Mouse (Mus musculus) urinary bladder, postnatal 4 days (tissue): ENCODE data around the gene P2rx6.
"Not testable (repeated sequence)": the region's sequence is repeated elsewhere in the genome, so short reads cannot be mapped to it uniquely, and the experiment has no call there.

Experiments used
- DNase-seq, 2 experiments: peaks; one replicate each; pipeline ENCODE4 v3.0.0; 2021 to 2022; ENCODE audit warnings: low spot score in 2 of 2

P2rx6 gene

GRCm38 (mm10) chr16:17561128-17561750, 446 bp upstream of the P2rx6 start, which contains the start of gene Lrrc74b:
TSS of gene Lrrc74b (minus strand) at chr16:17561247.
- peak; percentile 68 to 82 for DNase-seq

DNA sequence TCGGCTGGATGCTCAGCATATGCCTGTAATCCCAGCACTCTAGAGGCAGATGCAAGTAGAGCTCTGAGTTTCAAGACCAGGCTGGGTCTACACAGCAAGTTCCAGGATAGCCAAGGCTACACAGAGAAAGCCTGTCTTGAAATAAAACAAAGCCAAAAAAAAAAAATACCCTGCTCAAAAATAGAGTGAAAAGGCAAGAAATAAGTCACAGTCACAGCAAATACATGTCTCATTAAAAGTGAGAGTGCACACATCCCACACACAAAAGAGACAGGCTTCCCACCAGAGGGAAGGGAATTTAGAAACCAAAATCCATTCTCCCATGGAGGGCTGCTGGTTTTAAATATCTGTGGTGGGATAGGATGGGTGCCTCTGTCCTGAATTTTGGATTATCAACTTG, 1.9 kb downstream of the P2rx6 start:
- DNase-seq: no peak

GRCm38 (mm10) chr16:17564221-17564620, 2.5 kb downstream of the P2rx6 start:
- DNase-seq: no peak

DNA sequence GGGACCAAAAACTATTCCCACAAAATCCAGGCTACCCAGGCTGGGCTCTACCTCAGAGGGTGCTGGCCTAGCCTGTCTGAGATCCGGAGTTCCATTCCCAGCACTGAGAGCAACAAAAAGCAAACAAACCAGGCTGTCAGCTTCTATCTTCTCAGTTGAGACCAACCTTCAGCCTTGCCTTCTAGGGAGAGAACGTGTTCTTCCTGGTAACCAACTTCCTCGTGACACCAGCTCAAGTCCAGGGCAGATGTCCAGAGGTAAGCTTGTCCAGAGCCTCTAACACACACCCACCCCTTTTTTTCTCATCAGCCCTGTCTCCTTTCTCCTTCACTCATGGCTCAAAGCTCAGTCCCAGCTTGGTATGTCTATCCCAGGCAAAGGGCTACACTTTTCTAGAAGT, 3.1 kb downstream of the P2rx6 start:
- no peak for DNase-seq

DNA sequence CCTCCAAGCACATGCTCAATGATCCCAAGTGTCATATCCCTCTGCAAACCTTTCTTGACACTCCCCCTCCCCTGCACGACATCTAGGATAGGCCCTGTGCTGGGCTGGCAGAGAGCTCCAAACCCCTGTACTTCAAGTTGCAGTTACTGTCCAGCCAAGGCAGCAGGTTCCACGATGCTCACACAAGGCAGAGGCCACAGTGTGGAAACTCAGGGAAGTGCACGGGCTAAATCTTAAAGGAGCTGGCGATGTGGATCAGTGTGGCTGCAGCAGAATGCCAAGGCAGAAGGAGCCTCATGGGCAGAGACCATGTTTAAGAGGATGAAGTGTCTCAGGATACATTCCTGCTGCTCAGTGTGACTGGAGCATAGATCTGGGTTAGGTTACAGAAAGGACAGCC, 4.5 kb downstream of the P2rx6 start:
- no peak for DNase-seq

DNA sequence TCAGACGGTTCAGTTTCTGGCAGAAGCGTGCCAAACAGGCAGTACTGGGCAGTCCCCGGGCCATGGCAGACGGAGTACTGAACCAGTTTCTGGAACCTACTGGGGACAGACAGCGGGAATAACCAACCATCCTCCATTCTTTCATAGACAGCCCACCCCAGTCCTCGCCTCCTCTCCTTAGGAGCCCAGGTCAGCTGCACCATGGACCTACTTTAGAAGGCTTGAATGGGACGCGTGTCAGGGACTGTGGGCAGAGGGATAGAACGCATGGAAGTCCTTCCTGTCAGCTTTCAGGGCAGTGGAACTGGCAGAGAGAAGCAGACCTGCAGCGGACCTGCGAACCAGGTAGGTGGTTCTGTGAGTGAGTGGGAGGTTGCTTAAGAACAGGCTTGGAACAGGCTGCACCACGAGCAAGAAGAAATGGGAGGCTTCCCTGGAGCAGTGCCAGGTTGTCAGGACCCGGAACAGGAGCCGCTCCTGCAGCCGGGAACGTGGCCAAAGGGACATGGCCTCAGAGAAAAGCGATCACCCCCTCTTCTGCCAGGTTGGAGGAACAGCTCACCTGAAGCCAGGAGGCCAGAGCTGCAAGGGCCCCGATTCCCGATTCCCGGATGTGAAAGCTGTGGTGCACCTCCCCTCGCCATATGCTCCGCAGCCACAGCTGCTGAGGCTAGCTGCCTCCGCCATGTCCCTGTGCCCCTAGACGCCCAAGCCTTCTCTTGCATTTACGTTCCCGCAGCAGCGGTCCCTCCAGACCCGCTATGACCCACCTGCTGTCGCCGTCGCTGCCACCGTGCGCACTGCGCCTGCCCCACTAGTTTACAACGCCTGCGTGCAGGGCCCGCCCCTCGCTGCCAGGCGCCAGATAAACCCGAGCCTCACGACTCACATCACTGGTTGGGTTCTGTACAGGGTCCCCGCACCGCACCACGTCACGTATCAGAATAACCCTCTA, 14.5 kb downstream of the P2rx6 start:
- peak; percentile 60 to 84 for DNase-seq

DNA sequence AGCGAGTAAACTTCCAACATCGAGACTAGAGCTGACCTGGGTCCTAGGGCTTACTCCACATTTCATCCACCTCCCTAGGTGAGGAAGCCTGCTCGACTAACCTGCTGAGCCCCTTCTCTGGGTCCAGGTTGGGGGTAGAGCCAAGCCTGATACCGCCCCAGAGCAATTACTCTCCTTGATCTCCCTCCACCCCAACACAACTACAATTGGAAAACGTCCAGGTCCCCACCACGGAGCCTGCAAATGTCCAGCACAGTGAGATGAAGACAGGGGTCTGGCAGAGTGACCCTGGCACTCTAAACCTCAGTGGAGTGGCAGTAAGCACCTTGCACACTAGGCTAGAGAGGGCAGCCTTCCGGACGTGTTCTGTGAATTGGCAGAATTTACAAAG, 15.1 kb downstream of the P2rx6 start:
- no peak for DNase-seq

DNA sequence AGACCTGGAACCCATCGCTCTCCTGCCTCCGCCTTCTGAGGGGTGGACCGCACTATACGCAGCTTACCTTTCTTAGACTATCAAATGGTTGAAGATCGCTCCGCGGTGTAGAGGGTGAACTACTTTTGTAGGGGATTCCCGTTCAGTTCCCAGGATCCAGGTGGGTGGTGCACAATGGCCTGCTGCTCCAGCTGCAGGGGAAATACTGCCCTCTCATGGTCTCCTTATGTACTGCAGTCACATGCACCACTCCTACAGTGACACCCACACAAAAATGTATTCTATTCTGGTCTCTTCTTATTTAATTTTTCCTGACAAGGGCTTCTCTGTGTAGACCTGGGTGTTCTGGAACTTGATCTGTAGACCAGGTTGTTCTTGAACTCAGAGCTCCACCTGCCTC, 21.4 kb downstream of the P2rx6 start, which contains the start of gene Slc7a4:
Gene Slc7a4 (minus strand): TSS at position 151 of the 400 bp plus-strand sequence.
- no peak for DNase-seq

GRCm38 (mm10) chr16:17584555-17584954, 22.9 kb downstream of the P2rx6 start:
- no peak for DNase-seq

- DNase-seq: no peak
Observed at GRCm38 (mm10) chr16:17590731-17591130, 29.0 kb downstream of the P2rx6 start.

DNA sequence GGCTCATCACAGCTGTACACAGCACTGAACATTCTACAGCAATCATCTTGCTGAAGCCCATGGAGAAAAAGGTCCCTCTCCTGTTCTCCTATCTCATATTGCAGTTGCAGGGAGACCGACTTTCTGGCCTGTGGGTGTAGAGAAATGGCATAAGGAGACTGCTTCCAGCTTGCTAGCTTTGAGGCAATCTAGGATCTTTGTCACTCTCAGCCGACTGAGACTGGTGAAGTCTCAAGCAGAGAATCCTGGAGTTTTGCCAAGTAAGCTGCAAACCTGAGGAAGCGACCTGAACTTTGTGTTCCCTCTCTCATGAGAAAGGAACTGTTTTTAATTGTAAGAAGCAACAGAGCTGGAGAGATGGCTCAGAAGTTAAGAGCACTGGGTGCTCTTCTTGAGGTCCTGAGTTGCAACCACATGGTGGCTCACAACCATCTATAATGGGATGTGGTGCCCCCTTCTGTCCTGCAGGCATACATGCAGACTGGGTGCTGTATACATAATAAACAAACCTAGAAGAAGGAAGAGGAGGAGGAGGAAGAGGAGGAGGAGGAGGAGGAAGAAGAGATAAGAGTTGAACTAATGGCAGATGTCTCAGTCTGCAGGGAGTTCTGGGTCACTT, 39.4 kb downstream of the P2rx6 start:
- no peak for DNase-seq

DNA sequence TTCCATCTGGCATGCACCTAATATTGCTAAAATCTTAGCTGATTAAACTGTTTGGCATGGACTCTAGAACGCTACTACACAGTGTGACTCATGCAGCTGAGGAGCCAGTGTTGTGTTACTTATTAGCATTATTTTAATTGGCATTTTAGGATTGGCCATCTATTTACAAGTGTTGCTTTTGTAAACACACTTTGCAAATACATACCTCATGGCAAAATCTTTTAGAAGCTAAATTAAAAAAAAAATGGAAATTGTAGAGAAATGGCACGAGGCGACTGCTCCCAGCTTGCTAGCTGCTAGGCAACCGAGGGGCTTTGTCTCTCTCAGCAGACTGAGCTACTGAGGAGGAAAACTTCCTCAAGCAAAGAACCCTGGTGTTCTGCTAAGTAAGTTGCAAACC, 43.3 kb downstream of the P2rx6 start:
- DNase-seq: no peak

DNA sequence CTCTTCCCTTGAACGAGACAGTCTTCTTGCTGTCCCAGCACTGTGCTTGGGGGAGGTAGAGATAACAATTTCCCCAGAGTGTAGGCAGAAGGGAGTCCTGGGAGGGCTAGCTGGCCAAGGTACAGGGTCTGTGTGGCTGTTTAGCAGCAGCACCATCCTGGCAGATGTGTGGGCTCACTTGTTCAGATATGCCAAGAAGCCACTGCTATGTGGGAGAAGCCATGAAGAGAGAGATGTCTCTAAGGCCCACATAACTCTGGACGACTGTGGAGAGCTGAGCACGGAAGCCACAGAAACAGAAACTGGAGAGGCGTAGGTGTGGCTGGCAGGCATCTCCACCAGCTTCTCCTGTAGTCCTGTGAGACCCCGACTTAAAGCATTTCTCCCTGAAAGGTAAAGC, 44.0 kb downstream of the P2rx6 start:
- no peak for DNase-seq

DNA sequence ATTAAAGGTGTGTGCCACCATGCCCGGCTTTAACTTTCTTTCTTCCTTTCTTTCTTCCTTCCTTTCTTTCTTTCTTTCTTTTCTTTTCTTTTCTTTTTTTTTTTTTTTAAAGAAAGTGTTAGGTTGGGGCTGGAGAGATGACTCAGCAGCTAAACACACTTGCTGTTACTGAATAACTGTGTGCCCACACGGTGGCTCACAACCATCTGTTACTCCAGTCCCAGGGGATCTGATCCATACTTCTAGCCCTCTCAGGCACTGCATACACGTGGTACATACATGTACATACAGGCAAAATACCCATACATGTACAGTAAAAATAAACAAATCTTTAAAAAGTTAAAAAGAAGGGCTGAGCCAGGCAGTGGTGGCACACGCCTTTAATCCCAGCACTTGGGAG, 49.7 kb downstream of the P2rx6 start:
- no peak for DNase-seq

DNA sequence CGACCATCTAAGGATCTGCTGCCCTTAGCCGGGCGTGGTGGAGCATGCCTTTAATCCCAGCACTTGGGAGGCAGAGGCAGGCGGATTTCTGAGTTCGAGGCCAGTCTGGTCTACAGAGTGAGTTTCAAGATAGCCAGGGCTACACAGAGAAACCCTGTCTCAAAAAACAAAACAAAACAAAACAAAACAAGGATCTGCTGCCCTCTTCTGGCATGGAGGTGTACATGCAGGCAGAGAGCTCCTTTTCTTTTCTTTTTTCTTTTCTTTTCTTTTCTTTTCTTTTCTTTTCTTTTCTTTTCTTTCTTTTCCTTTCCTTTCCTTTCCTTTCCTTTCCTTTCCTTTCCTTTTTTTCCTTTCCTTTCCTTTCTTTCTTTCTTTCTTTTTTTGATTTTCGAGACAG, 53.1 kb downstream of the P2rx6 start:
- not testable (repeated sequence) for DNase-seq

- no peak for DNase-seq
Observed at GRCm38 (mm10) chr16:17616212-17616611, 54.5 kb downstream of the P2rx6 start.

- DNase-seq: peak in 1 of 2 experiments; percentile 30
Observed at GRCm38 (mm10) chr16:17617922-17618565, 56.4 kb downstream of the P2rx6 start.

DNA sequence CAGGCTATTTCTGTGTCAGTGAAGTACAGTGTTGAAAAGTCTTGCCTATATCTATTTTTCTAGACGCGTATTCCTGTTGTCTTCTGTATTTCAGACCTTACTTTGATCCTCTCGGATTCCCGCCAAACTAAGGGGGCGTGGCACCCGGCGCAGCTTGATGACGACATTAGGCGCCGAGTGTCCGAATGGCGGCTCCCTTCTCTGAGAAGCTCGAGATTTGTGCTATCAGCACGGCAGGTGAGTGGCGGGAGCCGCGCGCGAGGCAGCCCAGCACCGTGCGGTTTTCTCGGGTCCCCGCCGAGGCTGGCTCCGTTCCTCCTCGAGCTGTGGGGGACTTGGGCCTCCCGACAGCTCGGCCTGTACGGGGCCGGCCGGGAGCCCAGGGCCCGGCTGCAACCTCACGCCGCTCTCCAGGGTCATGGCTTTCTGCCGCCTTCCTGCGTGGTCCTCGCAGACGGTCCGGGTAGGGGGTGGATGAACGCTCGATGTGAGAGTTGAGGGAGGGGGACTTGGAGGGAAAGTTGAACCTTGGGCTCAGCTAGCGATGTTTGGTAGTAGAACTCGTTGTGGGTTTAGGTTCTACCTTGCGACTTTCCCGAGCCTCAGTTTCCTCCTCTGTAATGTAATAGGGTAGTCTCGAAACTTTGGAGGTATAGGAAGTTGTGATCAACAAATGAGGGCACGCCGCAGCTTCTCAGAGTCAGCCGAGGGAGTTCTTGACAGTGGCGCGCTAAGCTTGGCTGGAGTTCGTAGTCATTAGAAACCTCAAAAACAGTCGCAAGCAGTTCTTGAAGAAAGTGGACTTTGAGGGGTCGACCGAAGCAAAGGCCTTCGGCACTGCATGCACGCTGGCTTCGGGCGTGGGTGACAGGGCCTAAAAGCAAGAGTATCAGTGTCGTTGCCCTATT, 57.8 kb downstream of the P2rx6 start, which contains the start of gene Smpd4:
Gene Smpd4 (plus strand): TSS at position 157 of the 908 bp plus-strand sequence.
- peak; percentile 82 to 95 for DNase-seq

DNA sequence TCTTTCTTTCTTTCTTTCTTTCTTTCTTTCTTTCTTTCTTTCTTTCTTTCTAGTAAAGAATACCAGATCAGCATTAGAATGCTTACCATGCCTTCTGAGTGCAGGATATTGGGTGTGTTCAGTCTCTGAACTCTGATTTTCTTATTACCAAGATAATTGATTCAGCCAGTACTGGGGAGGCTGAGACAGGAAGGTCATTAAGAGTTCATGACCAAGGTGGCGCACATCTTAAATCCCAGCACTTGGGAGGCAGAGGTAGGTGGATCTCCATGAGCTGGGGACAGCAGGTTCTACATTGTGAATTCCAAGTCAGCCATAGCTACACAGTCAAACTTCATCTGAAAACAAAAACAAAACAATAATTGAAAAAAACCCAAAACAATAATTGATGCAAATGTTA, 60.3 kb downstream of the P2rx6 start:
- no peak for DNase-seq

DNA sequence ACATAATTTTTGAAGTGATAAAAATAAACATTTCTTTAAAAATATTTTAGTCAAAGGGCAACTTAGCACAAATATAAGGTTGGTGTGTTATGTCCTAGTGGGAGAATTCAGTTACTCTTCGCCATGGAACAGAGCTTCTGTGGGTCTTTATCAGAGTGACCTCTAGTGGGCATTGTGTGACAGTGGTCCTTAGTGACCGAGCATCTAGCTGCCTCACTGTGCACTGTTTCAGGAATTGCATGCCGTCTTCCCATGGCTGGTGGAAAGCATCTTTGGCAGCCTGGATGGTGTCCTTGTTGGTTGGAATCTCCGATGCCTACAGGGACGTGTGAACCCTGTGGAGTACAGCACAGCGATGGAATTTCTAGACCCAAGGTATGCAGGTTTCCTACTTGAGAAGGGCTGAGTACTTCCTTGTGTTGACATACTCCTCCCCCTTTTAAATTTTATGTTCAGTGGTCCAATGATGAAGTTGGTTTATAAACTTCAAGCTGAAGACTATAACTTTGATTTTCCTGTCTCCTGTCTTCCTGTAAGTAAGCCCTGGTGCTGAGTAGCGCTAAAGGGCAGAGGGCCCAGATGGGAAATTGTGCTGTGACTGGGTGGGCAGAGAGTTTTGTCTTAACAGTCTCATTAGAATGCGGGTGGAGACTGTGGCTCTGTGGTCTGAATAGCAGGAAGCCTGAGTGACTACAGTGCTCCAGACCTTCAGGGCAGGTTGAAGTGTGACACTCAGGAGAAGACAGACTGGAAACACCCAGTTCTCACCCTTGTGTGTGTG, 64.0 kb downstream of the P2rx6 start:
- DNase-seq: no peak
